Mouse (Mus musculus): ENCODE data around the gene Il11ra1. TPM values are rescaled to one million over a fixed set of nuclear protein-coding genes. Genes with fewer than 3 reads are reported as not detected.
A peak's percentile ranks its signal among the peaks of the same experiment; 100 is the strongest.

The Il11ra1 gene
- total and polyA plus RNA-seq, 2 experiments from 2014 or later, result 17.2 to 29.1 TPM

DNA sequence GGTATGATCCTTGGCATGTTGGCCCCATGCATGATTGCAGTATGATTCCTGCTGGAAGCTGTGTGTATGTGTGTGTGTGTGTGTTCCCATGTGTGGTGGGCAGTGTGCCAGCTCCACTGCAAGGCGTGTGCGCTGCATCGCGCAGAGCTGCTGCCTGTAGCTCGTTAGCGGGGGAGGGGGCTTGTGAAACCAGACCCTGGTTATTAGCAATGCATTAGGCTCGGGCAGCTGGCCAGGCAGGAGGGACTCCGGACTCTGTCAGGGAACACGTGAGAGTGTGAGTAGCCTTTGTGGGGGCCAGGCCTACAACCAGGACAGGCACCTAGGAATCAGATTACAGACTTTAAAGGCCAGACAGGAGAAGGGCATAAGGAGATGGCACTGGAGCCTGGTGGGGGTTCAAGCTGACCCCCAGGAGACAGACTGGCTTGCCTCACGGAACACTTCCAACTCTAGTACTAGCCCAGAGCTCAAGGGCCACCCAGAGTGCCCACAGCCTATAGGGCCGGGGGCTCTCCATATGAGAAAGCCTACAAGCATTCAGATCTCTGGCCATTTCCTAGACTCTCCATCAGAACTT, 38.8 kb upstream of the Il11ra1 start:
- 19% methylated on average over 11 of the region's 11 CpGs for WGBS
- no peaks in the 10 kb centered on the region for H3K9me3 ChIP-seq (ENCODE audit: low read length)

GRCm38 (mm10) chr4:41662723-41663122, 37.1 kb upstream of the Il11ra1 start:
- H3K27me3 ChIP-seq (ENCODE audit: insufficient read depth, low read length), result no peaks in the 10 kb centered on the region
- no peak overlapping the region for H3K4me2 ChIP-seq (ENCODE audit: low read depth)
- no peaks in the 10 kb centered on the region for H3K4me1 ChIP-seq (ENCODE audit: insufficient read depth)
- H3K4me3 ChIP-seq (ENCODE audit: low read depth, low read length), result no peak overlapping the region
- no peaks in the 10 kb centered on the region for H3K9me3 ChIP-seq (ENCODE audit: low read length)
- no peak overlapping the region for H3K27ac ChIP-seq (ENCODE audit: low read depth, low read length)
- no peak overlapping the region for H3K9ac ChIP-seq
- no peak for TF ChIP-seq CTCF (IDR thresholded peaks at IDR 0.05; ENCODE audit: low read depth)
- no peak for ATAC-seq
- H3K36me3 ChIP-seq (ENCODE audit: insufficient read depth), result peaks cover 6% of the 10 kb centered on the region; the same call in 1 of the 2 replicates
- no peak for DNase-seq
- 80% methylated on average over 11 of the region's 11 CpGs for WGBS

More for the DNA sequence above, 38.8 kb upstream of the Il11ra1 start:
- TF ChIP-seq CTCF (IDR thresholded peaks at IDR 0.05; ENCODE audit: low read depth), result no peak
- H3K9ac ChIP-seq, result no peak overlapping the region
- peak; percentile 62 for DNase-seq
- H3K27me3 ChIP-seq (ENCODE audit: insufficient read depth, low read length), result no peaks in the 10 kb centered on the region
- H3K4me2 ChIP-seq (ENCODE audit: low read depth), result no peak overlapping the region
- H3K27ac ChIP-seq (ENCODE audit: low read depth, low read length), result no peak overlapping the region
- no peak overlapping the region for H3K4me3 ChIP-seq (ENCODE audit: low read depth, low read length)
- peaks cover 6% of the 10 kb centered on the region; the same call in 1 of the 2 replicates for H3K36me3 ChIP-seq (ENCODE audit: insufficient read depth)
- ATAC-seq, result peak; percentile 21; the same call in 1 of the 2 replicates
- H3K4me1 ChIP-seq (ENCODE audit: insufficient read depth), result no peaks in the 10 kb centered on the region

DNA sequence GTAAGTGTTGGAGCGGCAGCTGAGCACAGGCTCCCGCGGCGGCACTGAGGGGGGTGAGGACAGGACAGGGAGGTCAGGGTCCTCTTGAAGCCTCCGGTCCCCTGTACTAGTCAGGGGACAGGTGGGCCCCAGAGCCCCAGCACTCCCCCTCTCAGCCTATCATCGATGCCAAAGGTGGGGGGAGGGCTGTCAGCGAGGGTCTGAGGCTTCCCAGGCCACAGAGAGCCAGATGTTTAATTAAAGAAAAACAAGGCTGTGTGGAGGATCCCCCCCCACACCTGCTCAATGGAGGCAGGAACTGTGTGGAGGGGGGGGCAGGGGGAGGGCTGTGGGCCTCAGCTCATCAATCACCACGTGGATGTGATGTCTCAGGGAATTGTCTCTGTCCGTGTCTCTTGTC, 36.2 kb upstream of the Il11ra1 start:
- 68% methylated on average over 9 of the region's 9 CpGs for WGBS
- H3K4me3 ChIP-seq (ENCODE audit: low read depth, low read length), result no peak overlapping the region
- H3K9ac ChIP-seq, result no peak overlapping the region
- no peaks in the 10 kb centered on the region for H3K9me3 ChIP-seq (ENCODE audit: low read length)
- H3K4me2 ChIP-seq (ENCODE audit: low read depth), result no peak overlapping the region
- H3K4me1 ChIP-seq (ENCODE audit: insufficient read depth), result no peaks in the 10 kb centered on the region
- peaks cover 6% of the 10 kb centered on the region; the same call in 1 of the 2 replicates for H3K36me3 ChIP-seq (ENCODE audit: insufficient read depth)
- TF ChIP-seq CTCF (IDR thresholded peaks at IDR 0.05; ENCODE audit: low read depth), result no peak
- no peak overlapping the region for H3K27ac ChIP-seq (ENCODE audit: low read depth, low read length)
- DNase-seq (no peak), ATAC-seq (no peak)
- no peaks in the 10 kb centered on the region for H3K27me3 ChIP-seq (ENCODE audit: insufficient read depth, low read length)

DNA sequence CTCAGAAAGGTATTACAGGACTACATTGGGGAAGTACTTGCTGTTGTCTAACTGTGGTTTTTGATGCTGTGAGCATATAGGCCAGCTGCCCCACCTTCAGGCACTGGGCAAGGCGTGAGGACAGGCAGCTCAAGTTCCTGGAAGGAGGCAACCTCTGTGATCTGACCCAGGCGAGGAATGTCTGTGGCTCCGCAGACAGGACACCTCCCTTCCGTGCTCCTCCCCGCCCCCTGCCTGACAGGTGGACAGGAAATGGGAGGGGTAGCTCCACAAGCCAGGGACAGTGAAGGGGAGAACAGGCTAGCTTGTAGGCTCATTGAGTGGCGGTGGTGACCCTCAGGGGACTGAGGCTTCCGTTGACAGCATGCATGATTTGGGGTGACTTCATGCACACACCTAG, 35.3 kb upstream of the Il11ra1 start:
- no peaks in the 10 kb centered on the region for H3K9me3 ChIP-seq (ENCODE audit: low read length)
- H3K27ac ChIP-seq (ENCODE audit: low read depth, low read length), result no peak overlapping the region
- no peak overlapping the region for H3K4me2 ChIP-seq (ENCODE audit: low read depth)
- H3K36me3 ChIP-seq (ENCODE audit: insufficient read depth), result peaks cover 6% of the 10 kb centered on the region; the same call in 1 of the 2 replicates
- 77% methylated on average over 7 of the region's 7 CpGs for WGBS
- no peak overlapping the region for H3K9ac ChIP-seq
- no peak overlapping the region for H3K4me3 ChIP-seq (ENCODE audit: low read depth, low read length)
- H3K4me1 ChIP-seq (ENCODE audit: insufficient read depth), result no peaks in the 10 kb centered on the region
- no peaks in the 10 kb centered on the region for H3K27me3 ChIP-seq (ENCODE audit: insufficient read depth, low read length)
- no peak for TF ChIP-seq CTCF (IDR thresholded peaks at IDR 0.05; ENCODE audit: low read depth)
- ATAC-seq (no peak), DNase-seq (no peak)

- no peak for DNase-seq
- WGBS, result 16% methylated on average over 6 of the region's 8 CpGs
- ATAC-seq, result no peak
- H3K4me3 ChIP-seq (ENCODE audit: low read depth, low read length), result no peak overlapping the region
- no peaks in the 10 kb centered on the region for H3K27me3 ChIP-seq (ENCODE audit: insufficient read depth, low read length)
- H3K4me1 ChIP-seq (ENCODE audit: insufficient read depth), result no peaks in the 10 kb centered on the region
- H3K9ac ChIP-seq, result no peak overlapping the region
- H3K36me3 ChIP-seq (ENCODE audit: insufficient read depth), result peaks cover 6% of the 10 kb centered on the region; the same call in 1 of the 2 replicates
- H3K9me3 ChIP-seq (ENCODE audit: low read length), result no peaks in the 10 kb centered on the region
- no peak overlapping the region for H3K27ac ChIP-seq (ENCODE audit: low read depth, low read length)
- H3K4me2 ChIP-seq (ENCODE audit: low read depth), result no peak overlapping the region
- TF ChIP-seq CTCF (IDR thresholded peaks at IDR 0.05; ENCODE audit: low read depth), result no peak
These were observed 34.6 kb upstream of the Il11ra1 start for GRCm38 (mm10) chr4:41665009-41665675.

- DNase-seq (no peak), ATAC-seq (no peak)
- Histone ChIP-seq H3K4me2 (ENCODE audit: low read depth) (no peak overlapping the region), H3K9me3 (ENCODE audit: low read length) (no peaks in the 10 kb centered on the region), H3K27me3 (ENCODE audit: insufficient read depth, low read length) (no peaks in the 10 kb centered on the region), H3K36me3 (ENCODE audit: insufficient read depth) (peaks cover 6% of the 10 kb centered on the region; the same call in 1 of the 2 replicates), H3K27ac (ENCODE audit: low read depth, low read length) (no peak overlapping the region), H3K4me3 (ENCODE audit: low read depth, low read length) (no peak overlapping the region), H3K4me1 (ENCODE audit: insufficient read depth) (0 out of 2 replicates have a peak, but pooled peaks cover under 1% of the 10 kb centered on the region), H3K9ac (no peak overlapping the region)
- 76% methylated on average over 11 of the region's 11 CpGs for WGBS
- TF ChIP-seq CTCF (IDR thresholded peaks at IDR 0.05; ENCODE audit: low read depth), result no peak
These were observed 33.1 kb upstream of the Il11ra1 start for GRCm38 (mm10) chr4:41666646-41667045.

DNA sequence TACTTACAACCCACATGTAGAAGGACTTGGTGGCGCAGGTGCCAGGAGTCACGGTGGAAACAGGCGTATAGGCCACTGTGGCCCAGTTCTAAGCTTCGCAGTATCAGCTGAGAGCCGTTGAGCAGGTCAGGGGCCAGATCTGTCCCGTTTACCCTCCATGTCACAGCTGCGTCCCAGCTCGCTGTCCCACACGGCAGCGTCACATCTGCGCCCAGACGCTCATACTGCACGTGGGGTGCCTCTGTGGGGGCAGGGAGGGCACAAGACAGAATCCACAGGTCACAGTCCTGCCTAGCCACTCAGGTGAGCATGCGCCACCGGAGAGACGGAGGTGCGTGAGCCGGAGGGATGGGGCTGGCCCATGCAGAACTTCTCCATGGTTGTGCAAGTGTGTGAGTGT, 29.0 kb upstream of the Il11ra1 start:
- no peak for TF ChIP-seq CTCF (IDR thresholded peaks at IDR 0.05; ENCODE audit: low read depth)
- Histone ChIP-seq H3K4me1 (ENCODE audit: insufficient read depth) (peaks cover 8% of the 10 kb centered on the region; the same call in 1 of the 2 replicates), H3K9me3 (ENCODE audit: low read length) (no peaks in the 10 kb centered on the region), H3K4me3 (ENCODE audit: low read depth, low read length) (no peak overlapping the region), H3K27me3 (ENCODE audit: insufficient read depth, low read length) (no peaks in the 10 kb centered on the region), H3K36me3 (ENCODE audit: insufficient read depth) (0 out of 2 replicates have a peak, but pooled peaks cover 6% of the 10 kb centered on the region), H3K9ac (no peak overlapping the region), H3K4me2 (ENCODE audit: low read depth) (no peak overlapping the region), H3K27ac (ENCODE audit: low read depth, low read length) (no peak overlapping the region)
- WGBS, result 81% methylated on average over 18 of the region's 18 CpGs
- DNase-seq (no peak), ATAC-seq (no peak)

Measured in forebrain, postnatal 0 days (tissue).